Mouse (Mus musculus): Measurements from ENCODE around the gene Casc1.

GRCm38 (mm10) chr6:145242521-145242920, 31.7 kb upstream of the Casc1 start:
- TF ChIP-seq POLR2A (IDR thresholded peaks at IDR 0.05; ENCODE audit: borderline replicate concordance, extremely low read depth, insufficient read depth, insufficient read length, poor library complexity, severe bottlenecking) (no peak), CTCF (IDR thresholded peaks at IDR 0.05; ENCODE audit: borderline replicate concordance, extremely low read depth, insufficient read depth, insufficient read length) (no peak)

Data from brain, embryonic 14.5 days (tissue).